Mouse (Mus musculus) intestine, embryonic 15.5 days (tissue): ENCODE measurements around the gene Krt10. TPM values are rescaled to one million over a fixed set of nuclear protein-coding genes. Genes with fewer than 3 reads are reported as not detected.
A peak's percentile ranks its signal among the peaks of the same experiment; 100 is the strongest.

ENCODE experiments used
- ATAC-seq: fragments of 200-750 bp; cut with Nextera tagmentation; 2 replicates; pipeline ENCODE4 v1.8.0; 2017; ENCODE audit warnings: moderate TSS enrichment, moderate library complexity
- H3K27ac ChIP-seq: fragments of 300-500 bp; sonication (generic); 2 replicates; pipeline ENCODE4 v1.5.1; 2015; ENCODE audit warnings: mild to moderate bottlenecking, inconsistent platforms
- H3K27me3 ChIP-seq: fragments of 300-500 bp; sonication (generic); replicated peaks from 2 replicates; pipeline ENCODE4 v1.6.1; 2015; ENCODE audit warnings: inconsistent platforms
- H3K36me3 ChIP-seq: fragments of 300-500 bp; sonication (generic); 2 replicates; pipeline ENCODE4 v1.6.1; 2015; ENCODE audit warnings: inconsistent platforms
- H3K4me1 ChIP-seq: fragments of 300-500 bp; sonication (generic); replicated peaks from 2 replicates; pipeline ENCODE4 v1.6.1; 2015; ENCODE audit warnings: inconsistent platforms
- H3K4me2 ChIP-seq: fragments of 300-500 bp; sonication (generic); replicated peaks from 2 replicates; pipeline ENCODE4 v1.6.1; 2015; ENCODE audit warnings: mild to moderate bottlenecking, inconsistent platforms
- H3K4me3 ChIP-seq: fragments of 300-500 bp; sonication (generic); replicated peaks from 2 replicates; pipeline ENCODE4 v1.5.1; 2015; ENCODE audit warnings: inconsistent platforms
- H3K9ac ChIP-seq: fragments of 300-500 bp; sonication (generic); 2 replicates; pipeline ENCODE4 v1.6.1; 2015; ENCODE audit warnings: inconsistent platforms
- H3K9me3 ChIP-seq: fragments of 300-500 bp; sonication (generic); 2 replicates; pipeline ENCODE4 v1.6.1; 2016; ENCODE audit warnings: inconsistent platforms
- WGBS: fragments of 180-500 bp; shearing (Covaris S2); methylation state at CpG from one replicate; pipeline ENCODE4 v1.1.7; 2015; 5-methylcytosine and 5-hydroxymethylcytosine counted together
- polyA plus RNA-seq: library from polyadenylated mRNA; unstranded; fragments of >200 nt; fragmentation: Nextera tagmentation; extraction: Ambion mirVana; gene quantifications from 2 replicates; pipeline ENCODE4 v1.2.1, GENCODE M21; 2015

Krt10 gene
- polyA plus RNA-seq, result 18.3 and 21.2 TPM in 2 replicates

GRCm38 (mm10) chr11:99389264-99389663, at the start of gene Krt10:
TSS of gene Krt10 (minus strand) at chr11:99389364.
- Histone ChIP-seq H3K36me3 (no peaks in the 10 kb centered on the region), H3K4me1 (0 out of 2 replicates have a peak, but pooled peaks cover 4% of the 10 kb centered on the region), H3K4me3 (no peak within 1 kb of the TSS), H3K9me3 (no peaks in the 10 kb centered on the region), H3K9ac (no peak within 1 kb of the TSS), H3K4me2 (no peak within 1 kb of the TSS), H3K27ac (no peak within 1 kb of the TSS), H3K27me3 (no peaks in the 10 kb centered on the region)
- no peak for ATAC-seq
- 76% methylated on average over 4 of the region's 4 CpGs for WGBS

DNA sequence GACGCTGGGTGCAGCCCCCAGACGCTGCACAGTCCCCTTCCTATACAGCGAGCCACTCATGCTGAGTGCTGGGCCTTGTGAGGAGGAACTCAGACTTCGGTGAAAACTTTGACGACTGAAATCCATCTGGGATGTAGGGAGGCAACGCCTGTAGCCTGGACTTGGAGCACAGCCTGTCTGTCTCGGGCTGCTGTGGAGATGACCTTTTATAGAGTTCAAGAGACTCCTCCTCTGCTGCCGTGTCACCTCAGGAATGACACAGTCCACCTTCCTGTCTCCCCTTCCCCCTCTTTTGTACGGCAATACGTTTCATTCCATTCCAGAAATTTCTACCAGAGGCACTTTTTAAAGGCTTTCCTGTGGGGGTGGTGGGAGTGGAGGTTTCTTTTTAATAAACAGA, 48.8 kb upstream of the Krt10 start, which contains the start of gene Krt20:
Gene Krt20 (minus strand): TSS at position 179 of the 400 bp plus-strand sequence.
- H3K4me1 ChIP-seq, result peaks cover 9% of the 10 kb centered on the region; the same call in 1 of the 2 replicates
- no peaks in the 10 kb centered on the region for H3K36me3 ChIP-seq
- ATAC-seq, result no peak
- H3K4me3 ChIP-seq, result peak within 1 kb of the TSS; percentile 30
- 16% methylated on average over 10 of the region's 10 CpGs for WGBS
- peak within 1 kb of the TSS; percentile 33 for H3K4me2 ChIP-seq
- H3K27ac ChIP-seq, result 0 out of 2 replicates have a peak within 1 kb of the TSS, but pooled peaks have one; percentile 36
- 0 out of 2 replicates have a peak within 1 kb of the TSS, but pooled peaks have one; percentile 13 for H3K9ac ChIP-seq
- H3K27me3 ChIP-seq, result no peaks in the 10 kb centered on the region
- no peaks in the 10 kb centered on the region for H3K9me3 ChIP-seq

GRCm38 (mm10) chr11:99436625-99437024, 47.5 kb upstream of the Krt10 start:
- Histone ChIP-seq H3K27me3 (no peaks in the 10 kb centered on the region), H3K4me1 (peaks cover 9% of the 10 kb centered on the region; the same call in 1 of the 2 replicates), H3K9me3 (no peaks in the 10 kb centered on the region), H3K9ac (no peak overlapping the region), H3K4me3 (no peak overlapping the region), H3K36me3 (no peaks in the 10 kb centered on the region), H3K4me2 (peak overlapping the region; percentile 32), H3K27ac (peak overlapping the region; percentile 38; the same call in 1 of the 2 replicates)
- ATAC-seq, result peak; percentile 76
- WGBS, result 66% methylated on average over 4 of the region's 4 CpGs

DNA sequence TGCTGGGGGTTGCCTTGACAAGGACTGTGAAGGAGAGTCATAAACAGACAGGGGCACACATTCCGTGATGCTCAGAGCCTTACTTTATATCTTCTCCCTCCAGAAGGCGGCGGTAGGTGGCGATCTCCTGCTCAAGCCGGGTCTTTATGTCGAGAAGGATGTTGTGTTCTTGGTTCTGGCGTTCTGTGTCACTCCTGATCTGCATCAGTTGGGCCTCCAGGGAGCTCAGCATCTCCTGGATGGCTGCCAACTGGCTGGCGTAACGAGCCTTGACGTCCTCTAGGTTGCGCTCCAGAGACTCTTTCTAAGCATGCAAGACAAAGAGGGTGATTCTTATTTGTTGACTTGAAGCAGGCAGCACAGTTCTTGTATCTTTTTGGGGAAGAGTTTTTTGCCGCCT, 41.5 kb upstream of the Krt10 start:
- no peak overlapping the region for H3K4me3 ChIP-seq
- no peak; the same call in 1 of the 2 replicates for ATAC-seq
- no peak overlapping the region for H3K4me2 ChIP-seq
- no peaks in the 10 kb centered on the region for H3K36me3 ChIP-seq
- H3K9ac ChIP-seq, result no peak overlapping the region
- WGBS, result 55% methylated on average over 12 of the region's 12 CpGs
- no peaks in the 10 kb centered on the region for H3K9me3 ChIP-seq
- H3K27ac ChIP-seq, result no peak overlapping the region
- H3K27me3 ChIP-seq, result no peaks in the 10 kb centered on the region
- no peaks in the 10 kb centered on the region for H3K4me1 ChIP-seq

DNA sequence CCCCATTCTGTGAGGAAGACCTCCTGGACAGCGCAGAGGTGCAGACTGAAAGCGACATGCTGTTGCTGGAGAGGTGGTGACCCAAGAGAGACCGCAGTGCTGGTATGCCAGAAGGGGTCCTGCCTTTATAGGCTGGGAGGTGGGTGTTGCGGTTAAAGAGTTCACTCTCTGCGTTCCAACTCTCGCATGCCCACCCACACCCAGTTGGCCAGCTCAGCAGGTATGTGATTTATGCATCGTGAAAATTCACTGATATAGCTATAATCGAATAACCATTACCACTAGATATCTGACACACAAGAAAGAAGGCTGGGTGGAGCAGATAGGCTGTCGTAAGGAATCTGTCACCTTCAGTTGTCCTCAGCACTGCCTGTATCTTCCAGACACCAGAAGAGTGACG, 33.0 kb upstream of the Krt10 start, which contains the start of gene Krt12:
Gene Krt12 (minus strand): TSS at position 101 of the 400 bp plus-strand sequence.
- Histone ChIP-seq H3K27me3 (no peaks in the 10 kb centered on the region), H3K9me3 (no peaks in the 10 kb centered on the region), H3K4me1 (no peaks in the 10 kb centered on the region), H3K27ac (no peak within 1 kb of the TSS), H3K9ac (no peak within 1 kb of the TSS), H3K4me3 (no peak within 1 kb of the TSS), H3K4me2 (no peak within 1 kb of the TSS), H3K36me3 (no peaks in the 10 kb centered on the region)
- ATAC-seq, result no peak
- 88% methylated on average over 10 of the region's 10 CpGs for WGBS

DNA sequence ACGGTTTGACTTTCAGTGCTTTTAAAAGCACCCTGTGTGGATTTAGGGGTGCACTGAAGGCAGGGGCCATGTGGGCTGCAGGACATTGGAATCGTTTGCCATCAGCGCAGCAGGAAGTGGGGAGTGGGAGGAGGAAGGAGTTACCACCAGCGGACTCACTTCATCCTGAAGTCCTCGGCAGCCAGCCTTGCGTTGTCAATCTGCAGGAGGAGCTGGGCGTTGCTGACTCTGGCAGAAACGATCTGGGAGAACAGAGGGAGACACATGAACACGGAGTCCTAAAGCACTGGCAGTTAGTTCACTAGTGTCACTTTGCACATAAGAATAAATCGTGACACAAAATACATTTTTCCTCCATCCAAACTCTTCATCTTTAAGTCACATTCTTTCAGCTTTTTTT, 31.4 kb upstream of the Krt10 start:
- Histone ChIP-seq H3K4me2 (no peak overlapping the region), H3K9me3 (no peaks in the 10 kb centered on the region), H3K4me1 (no peaks in the 10 kb centered on the region), H3K27ac (no peak overlapping the region), H3K27me3 (no peaks in the 10 kb centered on the region), H3K4me3 (no peak overlapping the region), H3K36me3 (no peaks in the 10 kb centered on the region), H3K9ac (no peak overlapping the region)
- WGBS, result 48% methylated on average over 10 of the region's 10 CpGs
- no peak for ATAC-seq

- Histone ChIP-seq H3K4me2 (no peak overlapping the region), H3K4me1 (no peaks in the 10 kb centered on the region), H3K27ac (no peak overlapping the region), H3K4me3 (no peak overlapping the region), H3K27me3 (no peaks in the 10 kb centered on the region), H3K9me3 (no peaks in the 10 kb centered on the region), H3K36me3 (no peaks in the 10 kb centered on the region), H3K9ac (no peak overlapping the region)
- 73% methylated on average over 16 of the region's 16 CpGs for WGBS
- no peak for ATAC-seq
Measured at GRCm38 (mm10) chr11:99417819-99418218, 28.7 kb upstream of the Krt10 start.

GRCm38 (mm10) chr11:99416902-99417301, 27.7 kb upstream of the Krt10 start:
- no peak overlapping the region for H3K4me2 ChIP-seq
- no peak overlapping the region for H3K4me3 ChIP-seq
- no peaks in the 10 kb centered on the region for H3K36me3 ChIP-seq
- ATAC-seq, result no peak
- 85% methylated on average over 13 of the region's 13 CpGs for WGBS
- no peaks in the 10 kb centered on the region for H3K27me3 ChIP-seq
- no peaks in the 10 kb centered on the region for H3K9me3 ChIP-seq
- no peak overlapping the region for H3K27ac ChIP-seq
- no peak overlapping the region for H3K9ac ChIP-seq
- H3K4me1 ChIP-seq, result no peaks in the 10 kb centered on the region

DNA sequence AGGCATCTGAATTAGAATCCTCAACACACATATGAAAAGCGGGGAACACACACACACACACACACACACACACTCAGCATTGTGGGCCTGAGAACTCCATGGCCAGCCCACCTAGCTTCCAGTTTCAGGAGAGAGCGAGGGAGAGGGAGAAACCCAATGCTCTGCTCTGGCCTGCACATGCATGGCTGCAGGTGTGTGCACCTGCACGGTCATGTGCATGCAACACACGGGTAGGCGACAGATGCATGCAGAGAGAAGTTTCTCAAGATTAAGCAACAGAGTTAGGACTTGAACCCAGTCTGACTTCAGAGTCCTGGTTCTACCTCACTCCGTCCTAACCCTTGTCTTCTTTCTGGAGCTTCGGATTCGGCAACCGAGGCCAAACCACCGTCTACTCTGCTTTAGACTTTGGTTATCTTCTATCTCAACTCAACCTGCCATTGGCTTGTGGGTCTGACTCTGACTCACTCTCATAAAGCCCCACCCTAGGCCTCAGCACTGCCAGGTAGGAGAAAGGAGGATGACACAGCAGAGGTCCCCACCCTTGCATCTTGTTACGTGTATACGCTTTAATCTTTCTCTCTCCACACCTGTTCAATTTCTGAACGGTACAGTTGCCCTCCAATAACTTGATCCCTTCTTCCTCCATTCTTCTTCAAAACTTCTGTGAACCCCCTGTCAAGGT, 25.4 kb upstream of the Krt10 start:
- H3K27ac ChIP-seq, result no peak overlapping the region
- H3K27me3 ChIP-seq, result no peaks in the 10 kb centered on the region
- no peak overlapping the region for H3K9ac ChIP-seq
- no peak overlapping the region for H3K4me2 ChIP-seq
- H3K4me1 ChIP-seq, result no peaks in the 10 kb centered on the region
- no peaks in the 10 kb centered on the region for H3K36me3 ChIP-seq
- ATAC-seq, result peak; percentile 82
- H3K4me3 ChIP-seq, result no peak overlapping the region
- no peaks in the 10 kb centered on the region for H3K9me3 ChIP-seq
- 77% methylated on average over 13 of the region's 13 CpGs for WGBS

- 16% methylated on average over 6 of the region's 6 CpGs for WGBS
- no peak overlapping the region for H3K9ac ChIP-seq
- no peak overlapping the region for H3K27ac ChIP-seq
- no peaks in the 10 kb centered on the region for H3K9me3 ChIP-seq
- ATAC-seq, result no peak
- no peak overlapping the region for H3K4me3 ChIP-seq
- no peak overlapping the region for H3K4me2 ChIP-seq
- H3K36me3 ChIP-seq, result no peaks in the 10 kb centered on the region
- H3K4me1 ChIP-seq, result no peaks in the 10 kb centered on the region
- H3K27me3 ChIP-seq, result no peaks in the 10 kb centered on the region
Measured at GRCm38 (mm10) chr11:99413247-99413646, 24.1 kb upstream of the Krt10 start.

- no peak for ATAC-seq
- no peaks in the 10 kb centered on the region for H3K4me1 ChIP-seq
Measured at GRCm38 (mm10) chr11:99406186-99406585, 17.0 kb upstream of the Krt10 start.

GRCm38 (mm10) chr11:99399956-99400549, 10.9 kb upstream of the Krt10 start:
- H3K4me2 ChIP-seq, result no peak overlapping the region
- no peak overlapping the region for H3K4me3 ChIP-seq
- no peak overlapping the region for H3K27ac ChIP-seq
- no peak overlapping the region for H3K9ac ChIP-seq
- H3K4me1 ChIP-seq, result no peaks in the 10 kb centered on the region
- no peaks in the 10 kb centered on the region for H3K9me3 ChIP-seq
- no peaks in the 10 kb centered on the region for H3K36me3 ChIP-seq
- no peaks in the 10 kb centered on the region; the same call in 1 of the 2 replicates for H3K27me3 ChIP-seq
- no peak for ATAC-seq
- WGBS, result 83% methylated on average over 13 of the region's 13 CpGs

More at GRCm38 (mm10) chr11:99406186-99406585, 17.0 kb upstream of the Krt10 start:
- WGBS, result 66% methylated on average over 10 of the region's 10 CpGs
- H3K9ac ChIP-seq, result no peak overlapping the region
- H3K4me3 ChIP-seq, result no peak overlapping the region
- no peak overlapping the region for H3K27ac ChIP-seq
- no peaks in the 10 kb centered on the region for H3K36me3 ChIP-seq
- no peaks in the 10 kb centered on the region for H3K9me3 ChIP-seq
- H3K27me3 ChIP-seq, result no peaks in the 10 kb centered on the region
- no peak overlapping the region for H3K4me2 ChIP-seq
